Mouse (Mus musculus) spleen, embryonic (tissue): ENCODE measurements at regions not wholly inside any gene's neighbourhood (a gene's known extent, or its start where the extent isn't known, plus 50 kb on each side); places are given as distances from the start of the nearest gene placed in this dataset.

Experiments
- CTCF ChIA-PET: fragments of 350-600 bp; sonication (Branson Sonifier 250); formaldehyde crosslinking; loops from one replicate; lab custom pipeline; 2022; lab: Charles Lee

DNA sequence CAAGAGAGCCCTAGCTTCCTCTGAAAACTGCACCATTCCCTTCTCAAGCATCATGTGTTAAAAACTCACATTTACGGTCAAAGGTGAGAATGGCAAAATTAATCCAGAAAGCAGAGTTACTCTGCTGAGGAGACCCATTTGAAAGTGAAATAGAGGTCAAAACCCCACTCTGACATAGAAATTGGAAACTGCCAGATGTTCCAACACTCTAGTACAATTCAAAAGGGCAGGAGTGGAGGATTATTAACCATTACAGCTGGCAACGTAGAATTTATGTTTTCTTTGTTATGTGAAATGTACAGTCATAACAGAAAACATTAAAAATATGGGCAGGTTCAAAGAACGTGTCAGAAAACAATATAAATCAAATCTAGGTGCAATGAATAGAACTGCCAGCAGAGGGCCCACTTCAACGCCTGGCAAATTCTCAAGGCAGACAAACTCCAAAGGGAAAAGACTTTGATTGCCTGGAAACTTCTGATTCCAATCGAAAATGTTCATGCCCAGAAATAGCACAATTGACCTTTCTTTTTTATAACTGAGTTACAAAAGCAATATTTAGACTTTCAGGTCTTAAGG is 54.2 kb upstream of the Rfpl4b start:
- CTCF ChIA-PET: interaction anchor here (0.6 kb wide), 1 partner anchor 322 kb away, joined by 3 read pairs; no protein-coding TSS in a partner anchor

DNA sequence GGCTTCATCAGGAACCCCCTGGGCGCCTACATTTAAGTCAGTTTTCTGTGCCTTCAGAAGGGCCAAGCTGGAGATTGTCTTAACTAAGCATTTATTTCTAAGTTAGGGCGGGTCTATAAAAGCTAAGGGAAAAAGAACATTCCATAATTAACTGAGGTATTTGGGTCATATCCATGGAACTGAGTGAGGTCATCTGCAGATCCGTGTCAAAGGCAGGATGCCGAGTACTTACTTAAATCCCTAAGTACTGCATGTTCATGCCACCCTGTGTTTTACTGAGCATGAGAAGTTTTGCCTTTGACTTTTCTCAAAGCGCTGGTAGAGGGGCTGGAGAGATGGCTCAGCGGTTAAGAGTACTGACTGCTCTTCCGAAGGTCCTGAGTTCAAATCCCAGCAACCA is 57.7 kb upstream of the Rfpl4b start:
- CTCF ChIA-PET: no interaction called here

DNA sequence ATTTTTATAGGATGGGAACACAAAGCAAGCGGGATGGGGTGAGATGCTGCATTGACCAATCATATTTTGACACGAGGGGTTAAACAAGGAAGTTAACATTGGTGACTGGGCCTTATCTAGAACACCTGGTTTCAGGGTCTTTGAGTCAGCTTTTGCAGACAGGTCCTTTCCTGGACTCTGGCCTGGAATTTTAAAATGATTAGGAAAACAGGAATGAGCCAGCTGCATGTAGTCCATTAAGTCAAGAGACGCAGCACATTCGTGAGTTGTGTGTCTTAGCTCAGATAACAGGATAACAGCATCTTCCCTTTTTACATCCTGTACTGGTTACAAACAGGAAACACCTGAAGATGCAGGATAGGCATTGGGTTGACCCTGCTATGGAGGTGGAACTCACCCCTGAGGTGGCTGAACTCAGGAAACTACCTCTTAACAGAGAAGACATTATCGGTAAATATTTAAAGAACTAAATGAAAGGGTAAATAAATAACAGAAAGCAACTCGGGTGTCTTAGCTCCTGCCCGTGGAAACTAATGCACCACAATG is 59.1 kb upstream of the Rfpl4b start:
- CTCF ChIA-PET: no interaction called here

DNA sequence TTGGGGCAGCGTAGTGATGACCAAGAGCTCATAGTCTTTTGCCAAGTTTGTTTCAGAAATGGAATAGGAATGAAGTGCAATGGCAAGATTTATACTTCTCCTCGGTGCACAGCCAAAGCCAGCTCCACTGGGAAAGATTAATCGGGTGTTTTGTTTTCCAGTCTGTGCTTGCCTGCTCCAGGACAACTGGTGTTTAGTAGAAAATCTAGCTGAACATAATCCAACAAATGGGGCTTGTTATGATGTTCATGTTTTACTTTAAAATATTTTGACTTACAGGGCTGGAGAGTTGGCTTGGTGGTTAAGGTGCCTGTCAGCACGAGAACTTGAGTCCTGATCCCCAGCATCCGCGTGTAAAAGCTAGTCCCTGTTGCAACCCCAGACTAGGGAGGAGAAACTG is 60.6 kb upstream of the Rfpl4b start:
- CTCF ChIA-PET: no interaction called here

- CTCF ChIA-PET: no interaction called here
Observed at GRCm38 (mm10) chr10:38883816-38884599, 62.4 kb upstream of the Rfpl4b start.

DNA sequence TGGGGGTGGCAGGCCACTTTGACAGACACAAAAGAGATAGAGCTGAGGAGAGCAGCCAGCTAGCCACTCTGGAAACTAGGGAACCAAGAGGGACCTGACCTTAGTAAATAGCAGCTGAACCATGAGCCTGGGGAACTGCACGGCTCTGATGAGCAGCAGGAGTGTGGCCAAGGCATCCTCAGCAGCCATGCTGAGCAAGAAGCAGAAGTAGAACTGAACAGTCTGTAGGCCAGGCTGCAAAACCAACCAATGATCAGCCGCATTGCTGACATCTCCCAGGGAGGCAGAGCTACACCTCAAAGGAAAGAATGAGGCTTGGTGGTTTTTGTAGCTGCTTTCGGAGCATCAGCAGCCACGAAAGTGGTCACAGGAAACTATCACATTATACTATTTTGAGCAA is 63.1 kb upstream of the Rfpl4b start:
- CTCF ChIA-PET: no interaction called here

GRCm38 (mm10) chr10:38886441-38886840 is 64.9 kb upstream of the Rfpl4b start:
- CTCF ChIA-PET: no interaction called here

DNA sequence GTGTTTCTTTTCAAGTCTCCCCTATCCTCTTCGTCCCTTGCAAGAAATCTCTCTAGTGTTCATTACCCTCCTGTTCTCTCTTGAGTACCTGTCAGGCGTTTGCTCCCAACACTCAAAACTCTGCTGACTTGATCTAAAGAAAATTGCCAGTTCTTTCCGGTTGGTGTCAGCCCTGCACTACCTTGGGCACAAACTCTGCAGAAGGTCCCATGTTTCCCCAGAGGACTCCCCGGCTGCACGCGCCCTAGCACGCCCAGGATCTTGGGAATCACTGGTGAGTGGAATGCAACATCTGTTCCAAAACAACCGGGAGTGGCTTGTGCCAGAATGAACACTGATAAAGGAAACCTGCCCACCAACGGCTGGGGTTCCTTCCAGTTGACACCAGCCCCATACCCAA is 66.3 kb upstream of the Rfpl4b start:
- CTCF ChIA-PET: no interaction called here

- CTCF ChIA-PET: no interaction called here
Observed at GRCm38 (mm10) chr10:38894706-38895105, 70.6 kb upstream of the Lama4 start.

DNA sequence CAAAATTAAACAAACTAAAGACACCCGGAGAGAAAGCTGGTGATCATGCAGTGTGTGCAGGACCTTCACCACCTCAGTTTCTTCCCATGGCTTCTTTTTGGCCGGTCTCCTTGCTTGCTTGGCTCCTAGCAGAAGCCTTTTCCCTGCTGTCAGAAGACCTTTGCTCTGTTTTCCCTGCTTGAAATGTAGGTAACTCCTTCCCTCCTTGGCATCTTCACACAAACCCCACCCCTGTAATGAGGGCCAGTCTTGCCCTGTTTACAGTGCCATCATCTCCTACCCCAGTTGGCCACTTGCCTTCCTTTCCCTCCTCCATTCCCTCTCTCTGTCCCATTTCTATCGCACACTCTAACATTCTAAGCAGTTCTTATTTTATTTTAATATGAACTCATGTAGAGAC is 69.7 kb upstream of the Lama4 start:
- CTCF ChIA-PET: no interaction called here

- CTCF ChIA-PET: interaction anchor here (0.6 kb wide), 1 partner anchor 45 kb away, joined by 3 read pairs; no protein-coding TSS in a partner anchor
Observed at GRCm38 (mm10) chr10:38897573-38897972, 67.7 kb upstream of the Lama4 start.

DNA sequence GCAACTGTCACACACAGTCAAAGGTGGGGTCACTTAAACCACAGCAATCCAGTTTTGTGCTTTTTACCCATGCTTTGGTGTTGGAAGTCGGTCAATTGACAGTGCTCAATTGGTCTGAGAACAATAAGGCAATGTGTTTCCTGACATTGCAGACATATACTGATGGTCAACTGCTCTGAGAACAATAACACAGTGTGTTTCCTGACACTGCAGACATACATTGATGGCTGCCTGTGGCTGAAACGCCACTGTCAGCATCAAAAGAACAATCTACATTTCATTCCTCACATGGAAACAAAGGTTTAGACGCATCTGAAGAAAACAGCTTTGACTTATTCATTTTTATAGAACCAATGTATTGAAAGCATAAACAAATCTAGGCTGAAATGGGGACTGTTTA is 59.2 kb upstream of the Lama4 start:
- CTCF ChIA-PET: no interaction called here

DNA sequence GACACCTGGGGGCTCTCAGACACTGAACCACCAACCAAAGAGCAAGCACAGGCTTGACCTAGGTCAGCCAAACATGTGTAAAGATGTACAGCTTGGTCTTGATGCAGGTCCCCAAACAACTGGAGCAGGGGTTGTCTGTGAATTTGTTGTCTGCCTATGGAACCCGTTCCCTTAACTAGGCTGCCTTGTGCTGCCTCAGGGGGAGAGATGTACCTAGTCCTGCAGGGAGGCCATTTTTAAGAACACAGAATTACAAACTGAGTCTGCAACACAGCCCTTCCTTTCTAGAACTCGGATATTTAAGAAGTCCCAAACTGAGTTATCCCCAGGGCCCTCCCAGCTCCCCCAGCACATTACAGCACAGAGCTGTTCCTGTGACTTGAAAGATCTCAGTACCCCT is 57.5 kb upstream of the Lama4 start:
- CTCF ChIA-PET: no interaction called here

- CTCF ChIA-PET: no interaction called here
Observed at GRCm38 (mm10) chr10:38908277-38908676, 57.0 kb upstream of the Lama4 start.

DNA sequence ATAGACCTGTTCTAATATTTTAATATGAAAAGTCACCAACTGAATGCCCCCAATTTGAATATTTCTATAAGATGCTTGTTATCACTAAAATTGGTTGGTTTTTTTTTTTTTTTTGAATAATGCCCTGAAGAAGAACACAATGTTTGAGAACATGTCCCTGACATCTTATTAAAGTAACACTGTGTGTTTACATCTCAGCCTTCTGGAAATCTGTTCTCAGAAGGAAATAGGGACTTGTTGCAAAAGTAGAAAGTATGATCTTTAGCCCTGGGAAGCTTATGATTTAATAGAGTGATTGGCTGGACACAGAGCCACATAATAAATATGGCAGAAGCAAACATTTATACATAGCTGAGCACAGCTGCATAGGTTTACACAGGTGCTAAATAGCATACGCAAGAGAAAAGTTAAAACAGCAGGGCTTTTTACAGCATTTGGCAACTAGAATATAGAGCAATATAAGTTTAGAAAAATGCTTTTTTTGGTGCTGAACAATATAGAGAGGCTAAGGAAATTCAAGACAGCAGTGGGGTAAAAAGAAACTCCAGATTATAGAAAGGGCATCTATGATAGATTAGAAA is 56.1 kb upstream of the Lama4 start:
- CTCF ChIA-PET: no interaction called here

DNA sequence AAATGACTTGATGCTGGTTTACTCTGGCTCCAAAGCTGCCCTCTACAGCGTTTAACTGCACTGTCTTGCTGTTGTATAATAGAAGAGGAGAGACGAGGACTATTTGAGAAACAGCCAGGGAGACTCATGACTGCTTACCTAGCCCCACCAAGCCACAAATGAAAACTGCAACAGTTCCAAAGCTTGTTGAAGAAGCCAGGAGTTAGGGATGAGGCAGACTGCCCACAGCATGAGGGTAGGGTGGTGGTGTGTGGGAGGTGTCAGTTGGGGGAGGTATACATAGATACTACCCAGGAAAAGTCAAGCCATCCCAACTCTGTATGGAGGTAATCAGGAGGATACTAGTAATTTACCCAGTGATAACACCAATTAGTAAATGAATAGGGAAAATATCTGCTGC is 55.5 kb upstream of the Lama4 start:
- CTCF ChIA-PET: no interaction called here

GRCm38 (mm10) chr10:38913013-38913412 is 52.3 kb upstream of the Lama4 start:
- CTCF ChIA-PET: no interaction called here
